Mouse (Mus musculus) forebrain, embryonic 11.5 days (tissue): Measurements from ENCODE around the gene Prrt1. TPM values are rescaled to one million over a fixed set of nuclear protein-coding genes. Genes with fewer than 3 reads are reported as not detected.

Source experiments
- ATAC-seq: fragments of 200-750 bp; cut with Nextera tagmentation; replicated peaks from 2 replicates; pipeline ENCODE4 v1.8.0; 2017; ENCODE audit warnings: moderate TSS enrichment; ENCODE audit not compliant: low FRiP score
- DNase-seq: peaks from one replicate; pipeline ENCODE4 v3.0.0-alpha.2; 2017; ENCODE audit warnings: low spot score
- H3K27ac ChIP-seq: fragments of 300-500 bp; sonication (generic); 2 replicates; pipeline ENCODE4 v1.5.1; 2014; ENCODE audit warnings: low read depth, low read length
- H3K27me3 ChIP-seq: fragments of 300-500 bp; sonication (generic); 2 replicates; pipeline ENCODE4 v1.6.1; 2014; ENCODE audit warnings: mild to moderate bottlenecking, low read length, mixed read lengths; ENCODE audit not compliant: control insufficient read depth, insufficient read depth
- H3K36me3 ChIP-seq: fragments of 300-500 bp; sonication (generic); 2 replicates; pipeline ENCODE4 v1.6.1; 2014; ENCODE audit warnings: mild to moderate bottlenecking, low read length, moderate library complexity, mixed read lengths; ENCODE audit not compliant: control insufficient read depth, insufficient read depth
- H3K4me1 ChIP-seq: fragments of 300-500 bp; sonication (generic); replicated peaks from 2 replicates; pipeline ENCODE4 v1.6.1; 2014; ENCODE audit warnings: low read length, mixed read lengths; ENCODE audit not compliant: control insufficient read depth, insufficient read depth
- H3K4me2 ChIP-seq: fragments of 300-500 bp; sonication (generic); 2 replicates; pipeline ENCODE4 v1.6.1; 2014; ENCODE audit warnings: low read depth, mild to moderate bottlenecking, low read length, moderate library complexity, mixed read lengths; ENCODE audit not compliant: severe bottlenecking
- H3K4me3 ChIP-seq: fragments of 300-500 bp; sonication (generic); 2 replicates; pipeline ENCODE4 v1.5.1; 2014; ENCODE audit warnings: low read depth, low read length
- H3K9ac ChIP-seq: fragments of 300-500 bp; sonication (generic); 2 replicates; pipeline ENCODE4 v1.6.1; 2014; ENCODE audit warnings: low read length
- H3K9me3 ChIP-seq: fragments of 300-500 bp; sonication (generic); 2 replicates; pipeline ENCODE4 v1.6.1; 2016; ENCODE audit warnings: low read length, mixed read lengths; ENCODE audit not compliant: control insufficient read depth
- WGBS: fragments of 180-500 bp; shearing (Covaris S2); extraction: QIAGEN DNeasy Blood & Tissue Kit; methylation state at CpG from one replicate; pipeline ENCODE4 v1.1.7; 2014; 5-methylcytosine and 5-hydroxymethylcytosine counted together
- polyA plus RNA-seq: library from polyadenylated mRNA; unstranded; fragments of >200 nt; fragmentation: Nextera tagmentation; extraction: Ambion mirVana; gene quantifications from 2 replicates; pipeline ENCODE4 v1.2.1, GENCODE M21; 2014

Gene Prrt1
- polyA plus RNA-seq, 1 experiment from 2014 or later = 2.4 TPM

DNA sequence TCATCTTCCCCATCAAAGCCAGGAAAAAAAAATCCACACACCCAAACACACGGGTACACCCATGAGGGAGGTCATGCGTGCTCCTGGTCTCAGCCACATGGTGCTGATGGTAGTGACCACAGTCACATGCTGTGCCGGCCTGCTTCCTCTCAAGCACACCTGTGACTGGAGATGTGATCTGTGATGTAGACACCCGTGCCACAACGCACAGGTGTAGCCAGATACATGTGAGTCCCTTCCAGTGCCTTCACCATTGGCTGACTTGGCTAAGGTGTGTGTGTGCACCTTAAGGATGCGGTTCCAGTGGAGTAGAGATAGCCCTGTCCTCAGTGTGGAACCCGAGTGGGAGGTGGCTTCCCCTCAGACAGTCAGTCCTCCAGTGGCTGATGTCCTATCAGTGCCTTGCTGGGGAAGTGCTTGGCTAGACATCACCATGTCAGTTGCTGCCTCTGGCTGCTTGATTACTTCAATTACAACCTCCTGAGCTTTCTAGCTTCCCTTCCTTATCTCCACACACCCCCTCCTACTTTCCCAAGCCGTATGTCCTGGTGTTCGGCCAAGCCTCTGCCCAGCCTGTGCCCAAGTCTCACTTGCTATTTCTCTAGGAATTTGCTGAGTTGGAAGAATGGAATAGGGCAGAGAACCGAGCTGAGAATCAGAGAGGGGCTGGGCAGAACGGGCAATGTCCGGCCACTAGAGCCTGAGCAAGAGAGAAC is 30.0 kb downstream of the Prrt1 start:
- no peak for ATAC-seq
- Histone ChIP-seq H3K4me3 (no peak overlapping the region), H3K4me2 (no peak overlapping the region), H3K9me3 (no peaks in the 10 kb centered on the region), H3K27me3 (0 out of 2 replicates have a peak, but pooled peaks cover 2% of the 10 kb centered on the region), H3K27ac (no peak overlapping the region), H3K4me1 (peaks cover 3% of the 10 kb centered on the region; the same call in 1 of the 2 replicates), H3K36me3 (no peaks in the 10 kb centered on the region), H3K9ac (no peak overlapping the region)
- WGBS = 75% methylated on average over 12 of the region's 12 CpGs
- DNase-seq = peak; percentile 46

DNA sequence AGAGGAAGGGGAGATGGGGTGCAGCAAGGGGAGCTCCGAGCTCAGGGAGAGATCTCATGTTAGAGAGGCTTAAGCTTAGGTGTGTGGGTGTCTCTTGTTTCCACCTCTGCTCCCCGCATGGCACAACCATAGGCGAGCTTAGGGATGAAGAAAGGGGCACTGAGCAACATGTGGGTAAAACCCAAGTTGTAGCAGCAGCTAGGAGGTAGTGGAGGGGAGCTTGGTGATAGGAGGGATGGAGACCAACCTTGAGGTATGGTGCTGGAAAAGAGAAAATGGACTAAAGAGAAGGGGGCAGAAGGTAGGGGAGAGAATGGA is 30.5 kb downstream of the Prrt1 start:
- H3K4me1 ChIP-seq = peaks cover 3% of the 10 kb centered on the region; the same call in 1 of the 2 replicates
- 0 out of 2 replicates have a peak, but pooled peaks cover 2% of the 10 kb centered on the region for H3K27me3 ChIP-seq
- H3K4me2 ChIP-seq = no peak overlapping the region
- 67% methylated on average over 3 of the region's 3 CpGs for WGBS
- no peak overlapping the region for H3K27ac ChIP-seq
- ATAC-seq (no peak), DNase-seq (no peak)
- no peaks in the 10 kb centered on the region for H3K36me3 ChIP-seq
- no peak overlapping the region for H3K9ac ChIP-seq
- no peak overlapping the region for H3K4me3 ChIP-seq
- H3K9me3 ChIP-seq = no peaks in the 10 kb centered on the region

DNA sequence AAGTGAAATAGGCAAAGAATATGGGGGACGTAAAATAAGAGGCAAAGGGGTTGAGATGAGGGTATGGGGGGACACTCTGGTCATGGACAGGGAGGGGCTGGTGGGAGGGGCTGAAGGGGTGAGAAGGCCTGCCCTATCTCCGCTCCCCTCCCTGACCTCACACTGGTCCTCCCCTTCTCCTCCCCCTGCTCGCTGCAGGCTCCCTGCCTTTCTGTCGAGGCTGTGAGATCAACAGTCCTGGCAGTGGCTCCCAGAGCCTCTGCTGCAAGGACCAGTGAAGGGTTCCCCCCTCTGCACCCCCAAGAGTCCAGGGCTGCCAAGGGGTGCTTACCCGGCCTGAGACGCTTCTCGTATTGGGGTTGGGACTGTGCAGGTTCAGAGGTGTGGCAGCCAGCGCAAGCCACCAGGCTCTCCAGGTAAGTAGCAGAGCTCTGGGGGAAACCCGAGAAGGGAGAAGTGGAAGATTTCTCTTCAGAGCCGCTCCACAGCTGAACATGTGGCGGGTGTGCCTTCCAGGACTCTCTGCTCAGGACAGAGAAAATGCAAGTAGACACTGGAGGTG is 31.0 kb downstream of the Prrt1 start:
- no peak overlapping the region for H3K27ac ChIP-seq

GRCm38 (mm10) chr17:34661121-34661591 is 31.8 kb downstream of the Prrt1 start:
- Histone ChIP-seq H3K4me2 (peak overlapping the region; percentile 15; the same call in 1 of the 2 replicates), H3K36me3 (no peaks in the 10 kb centered on the region), H3K27me3 (0 out of 2 replicates have a peak, but pooled peaks cover 2% of the 10 kb centered on the region), H3K9ac (no peak overlapping the region), H3K4me3 (no peak overlapping the region), H3K4me1 (peaks cover 3% of the 10 kb centered on the region; the same call in 1 of the 2 replicates), H3K27ac (no peak overlapping the region), H3K9me3 (no peaks in the 10 kb centered on the region)
- ATAC-seq (no peak), DNase-seq (peak; percentile 54)
- WGBS = 13% methylated on average over 19 of the region's 19 CpGs

More for the DNA sequence above, 31.0 kb downstream of the Prrt1 start:
- Histone ChIP-seq H3K27me3 (0 out of 2 replicates have a peak, but pooled peaks cover 2% of the 10 kb centered on the region), H3K9me3 (no peaks in the 10 kb centered on the region), H3K4me3 (no peak overlapping the region), H3K36me3 (no peaks in the 10 kb centered on the region), H3K4me2 (no peak overlapping the region), H3K4me1 (peaks cover 3% of the 10 kb centered on the region; the same call in 1 of the 2 replicates), H3K9ac (no peak overlapping the region)
- 39% methylated on average over 10 of the region's 11 CpGs for WGBS
- no peak for DNase-seq
- ATAC-seq = no peak

- no peak overlapping the region for H3K4me3 ChIP-seq
- H3K4me1 ChIP-seq = no peaks in the 10 kb centered on the region; the same call in 1 of the 2 replicates
- WGBS = 74% methylated on average over 1 of the region's 1 CpGs
- ATAC-seq (no peak), DNase-seq (no peak)
- no peak overlapping the region for H3K9ac ChIP-seq
- 0 out of 2 replicates have a peak, but pooled peaks cover 2% of the 10 kb centered on the region for H3K27me3 ChIP-seq
- H3K4me2 ChIP-seq = no peak overlapping the region
- H3K9me3 ChIP-seq = no peaks in the 10 kb centered on the region
- H3K27ac ChIP-seq = no peak overlapping the region
- H3K36me3 ChIP-seq = no peaks in the 10 kb centered on the region
Measured at GRCm38 (mm10) chr17:34662468-34662867, 33.1 kb downstream of the Prrt1 start.

GRCm38 (mm10) chr17:34662978-34663377 is 33.6 kb downstream of the Prrt1 start:
- no peaks in the 10 kb centered on the region for H3K36me3 ChIP-seq
- H3K27me3 ChIP-seq = 0 out of 2 replicates have a peak, but pooled peaks cover 2% of the 10 kb centered on the region
- no peaks in the 10 kb centered on the region; the same call in 1 of the 2 replicates for H3K9me3 ChIP-seq
- WGBS = 78% methylated on average over 8 of the region's 8 CpGs
- no peak overlapping the region for H3K27ac ChIP-seq
- ATAC-seq = no peak
- no peak overlapping the region for H3K4me2 ChIP-seq
- H3K9ac ChIP-seq = no peak overlapping the region
- DNase-seq = no peak
- H3K4me1 ChIP-seq = no peaks in the 10 kb centered on the region; the same call in 1 of the 2 replicates
- no peak overlapping the region for H3K4me3 ChIP-seq

GRCm38 (mm10) chr17:34663558-34663957 is 34.2 kb downstream of the Prrt1 start:
- ATAC-seq = no peak
- WGBS = 38% methylated on average over 1 of the region's 1 CpGs
- Histone ChIP-seq H3K9ac (no peak overlapping the region), H3K27ac (no peak overlapping the region), H3K9me3 (no peaks in the 10 kb centered on the region; the same call in 1 of the 2 replicates), H3K4me2 (no peak overlapping the region), H3K4me1 (no peaks in the 10 kb centered on the region; the same call in 1 of the 2 replicates), H3K27me3 (0 out of 2 replicates have a peak, but pooled peaks cover 2% of the 10 kb centered on the region), H3K4me3 (no peak overlapping the region), H3K36me3 (no peaks in the 10 kb centered on the region)
- DNase-seq = no peak

DNA sequence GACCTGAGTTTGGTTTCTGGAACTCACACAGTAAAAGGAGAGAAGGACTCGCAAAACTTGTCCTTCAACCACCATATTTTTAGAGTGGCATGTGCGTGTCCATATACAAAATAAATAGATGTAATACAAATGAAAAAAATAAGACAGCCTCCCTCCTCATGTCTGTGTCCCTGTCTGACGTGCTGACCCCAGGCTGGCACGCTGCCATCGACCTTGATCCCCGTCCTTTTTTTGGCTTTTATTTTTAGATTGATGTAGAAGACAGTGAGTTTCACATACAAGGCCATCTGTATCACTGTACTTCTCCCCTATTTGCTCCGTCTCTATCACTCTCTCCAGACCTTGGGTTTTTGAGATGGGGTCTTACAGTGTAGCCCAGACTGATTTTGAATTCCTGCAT is 35.1 kb downstream of the Prrt1 start:
- no peak overlapping the region for H3K9ac ChIP-seq
- no peaks in the 10 kb centered on the region; the same call in 1 of the 2 replicates for H3K4me1 ChIP-seq
- no peak overlapping the region for H3K4me2 ChIP-seq
- 0 out of 2 replicates have a peak, but pooled peaks cover 2% of the 10 kb centered on the region for H3K27me3 ChIP-seq
- DNase-seq = no peak
- H3K4me3 ChIP-seq = no peak overlapping the region
- no peak overlapping the region for H3K27ac ChIP-seq
- ATAC-seq = no peak
- H3K36me3 ChIP-seq = no peaks in the 10 kb centered on the region
- WGBS = 85% methylated on average over 7 of the region's 7 CpGs
- H3K9me3 ChIP-seq = no peaks in the 10 kb centered on the region; the same call in 1 of the 2 replicates
